Mouse (Mus musculus) adrenal gland, adult 8-10 months (tissue): Measurements from ENCODE around the gene Ptpn14. TPM values are rescaled to one million over a fixed set of nuclear protein-coding genes. Genes with fewer than 3 reads are reported as not detected.
"Not testable (repeated sequence)": the region's sequence is repeated elsewhere in the genome, so short reads cannot be mapped to it uniquely, and the experiment has no call there.

Source experiments
- DNase-seq: peaks from one replicate; pipeline ENCODE4 v3.0.0; 2022
- total RNA-seq, 4 experiments: library from RNA; stranded (reverse); gene quantifications; 2 replicates each; pipeline ENCODE4 v1.2.4; 2022

The Ptpn14 gene
- 10 to 100 TPM; 10.8 to 21.8 (median 17.9) TPM for total RNA-seq

DNA sequence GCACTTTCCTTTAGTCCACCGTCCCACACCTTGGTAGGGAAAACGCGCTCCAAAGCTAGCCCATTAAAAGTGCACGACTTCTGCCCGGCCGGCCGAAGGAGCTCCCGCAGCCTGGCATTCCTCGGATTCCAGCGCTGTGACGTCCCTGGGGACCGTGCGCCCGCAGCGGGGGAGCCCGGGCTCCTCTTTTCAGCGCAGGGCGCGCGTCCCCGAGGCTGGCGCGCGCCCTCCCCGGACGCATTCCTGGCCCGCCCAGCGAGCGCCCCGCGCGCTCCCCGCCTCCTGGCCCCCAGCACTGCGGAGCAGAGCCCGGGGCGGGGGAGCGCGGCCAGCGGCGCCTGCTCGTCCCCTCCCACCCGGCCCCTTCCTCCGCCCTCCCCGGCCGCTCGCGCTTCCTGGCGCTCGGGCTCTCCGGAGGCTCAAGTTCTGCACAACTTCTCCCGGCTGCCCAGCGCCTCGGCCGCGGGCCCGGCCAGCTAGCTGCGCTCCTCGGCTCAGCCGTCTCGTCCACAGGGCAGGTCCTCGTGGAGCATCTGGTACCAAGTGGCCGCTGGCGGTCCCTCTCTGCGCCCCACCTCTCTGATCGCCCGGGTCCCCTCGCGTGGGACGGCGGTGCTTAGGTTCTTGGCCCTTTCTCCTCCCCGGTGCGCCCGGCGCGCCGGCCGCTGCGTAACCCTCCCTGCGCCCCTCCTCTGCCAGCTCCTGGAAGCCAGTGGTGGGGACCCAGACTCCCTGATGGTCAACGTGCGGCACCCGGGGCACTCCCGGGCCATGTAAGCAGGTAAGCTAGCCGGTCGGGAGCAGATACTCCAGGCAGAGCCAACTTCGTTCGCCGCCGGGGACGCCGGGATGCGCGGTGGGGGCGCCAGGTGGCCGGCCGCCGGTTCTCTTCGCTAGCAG, at the start of gene Ptpn14:
Gene Ptpn14 (plus strand): TSS at position 385 of the 900 bp plus-strand sequence.
- DNase-seq, result peak; percentile 79

DNA sequence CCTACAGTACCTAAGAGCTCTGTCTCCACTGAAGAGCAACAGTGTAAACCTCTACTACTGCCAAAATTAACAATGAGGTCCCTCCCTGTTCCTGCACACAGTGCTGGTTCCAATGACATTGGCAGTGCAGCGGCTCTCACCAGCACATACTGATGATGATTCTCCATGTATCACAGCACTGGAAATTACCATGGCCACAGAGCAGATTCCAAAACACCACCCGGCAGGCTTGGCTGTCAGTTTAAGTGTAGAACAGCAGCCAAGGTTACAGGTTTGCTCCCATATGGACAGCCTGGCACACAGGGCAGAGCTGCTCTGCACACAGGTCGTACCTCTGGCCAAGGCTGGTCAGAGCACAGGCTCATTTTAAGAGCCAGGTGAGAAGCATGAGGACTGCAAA, 48.5 kb upstream of the Ptpn14 start:
- no peak for DNase-seq

- no peak for DNase-seq
Observed at GRCm38 (mm10) chr1:189684786-189685415, 43.2 kb upstream of the Ptpn14 start.

DNA sequence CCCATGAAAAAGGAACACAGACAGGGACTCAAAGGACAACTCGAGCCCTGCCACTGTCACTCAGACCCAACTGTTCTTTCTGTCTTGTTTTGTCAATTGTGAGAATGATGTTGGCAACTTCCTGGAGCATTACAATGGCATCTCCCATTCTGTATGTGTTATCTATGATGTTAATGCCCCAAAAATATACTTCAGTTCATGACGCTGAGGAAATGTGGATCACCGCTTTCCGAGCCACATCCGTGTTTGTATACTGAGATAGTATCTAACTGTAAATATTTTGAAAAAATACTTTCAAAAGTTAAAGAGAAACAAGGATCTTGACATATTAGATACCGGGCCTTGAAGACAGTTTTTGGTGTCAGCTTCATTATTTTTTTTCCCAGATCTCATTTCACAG, 42.0 kb upstream of the Ptpn14 start:
- no peak for DNase-seq

GRCm38 (mm10) chr1:189687654-189688387, 40.2 kb upstream of the Ptpn14 start, which contains the start of gene Cenpf:
Gene Cenpf (minus strand): TSS chr1:189688086.
- DNase-seq, result peak; percentile 98

DNA sequence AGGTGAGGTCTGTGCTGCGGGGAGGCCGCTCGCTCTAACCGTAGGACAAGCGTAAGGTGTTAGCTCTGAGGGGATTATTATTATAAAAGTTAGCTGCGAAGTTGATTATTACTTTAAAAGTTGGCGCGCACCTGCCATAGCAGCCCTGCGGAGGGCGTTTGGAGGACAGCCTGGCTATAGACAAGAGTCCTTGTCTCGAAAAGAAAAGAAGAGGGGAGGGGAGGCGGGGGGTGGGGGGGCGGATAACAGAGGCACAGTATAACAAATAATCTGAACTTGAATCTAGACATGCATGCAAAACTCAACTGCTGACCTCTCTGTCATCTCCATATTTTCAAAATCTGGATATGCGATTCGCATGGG, 39.7 kb upstream of the Ptpn14 start:
- DNase-seq, result no peak

GRCm38 (mm10) chr1:189689050-189689833, 38.8 kb upstream of the Ptpn14 start:
- no peak for DNase-seq

DNA sequence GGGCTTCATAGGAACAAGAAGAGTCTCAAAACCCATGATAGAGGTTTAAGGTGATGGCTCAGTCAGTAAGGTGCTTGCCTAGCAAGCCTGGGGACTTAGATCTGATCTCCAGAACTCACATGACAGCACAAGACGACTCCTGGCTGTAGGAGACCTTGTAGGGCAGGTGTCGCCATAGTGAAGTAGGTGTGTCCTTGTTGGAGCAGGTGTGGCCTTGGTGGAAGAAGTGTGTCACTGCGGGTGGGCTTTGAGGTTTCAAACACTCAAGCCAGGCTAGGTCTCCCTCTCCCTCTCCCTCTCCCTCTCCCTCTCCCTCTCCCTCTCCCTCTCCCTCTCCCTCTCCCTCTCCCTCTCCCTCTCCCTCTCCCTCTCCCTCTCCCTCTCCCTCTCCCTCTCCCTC, 35.6 kb upstream of the Ptpn14 start:
- DNase-seq, result not testable (repeated sequence)

GRCm38 (mm10) chr1:189694391-189694790, 33.7 kb upstream of the Ptpn14 start:
- no peak for DNase-seq

GRCm38 (mm10) chr1:189695321-189695720, 32.7 kb upstream of the Ptpn14 start:
- DNase-seq, result no peak

GRCm38 (mm10) chr1:189698416-189698815, 29.7 kb upstream of the Ptpn14 start:
- DNase-seq, result no peak

- DNase-seq, result no peak
Observed at GRCm38 (mm10) chr1:189700186-189700585, 27.9 kb upstream of the Ptpn14 start.

DNA sequence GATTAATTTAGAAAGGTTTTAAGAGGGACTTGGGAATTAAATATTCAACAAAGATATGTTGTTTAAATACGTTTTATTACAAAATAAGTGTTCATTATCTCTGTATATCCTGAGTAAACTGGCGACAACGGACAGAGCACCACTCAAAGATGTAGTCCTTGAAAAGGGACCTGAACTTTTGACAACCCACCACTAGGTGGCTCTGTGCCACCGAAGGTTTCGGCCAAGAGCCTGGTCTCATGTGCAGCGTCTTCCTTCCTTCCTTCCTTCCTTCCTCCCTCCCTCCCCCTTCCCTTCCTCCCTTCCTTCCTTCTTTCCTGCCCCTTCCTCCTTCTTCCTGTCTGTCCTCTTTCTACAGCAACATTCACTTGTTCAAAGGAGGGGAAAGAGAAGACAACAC, 27.1 kb upstream of the Ptpn14 start:
- DNase-seq, result no peak

DNA sequence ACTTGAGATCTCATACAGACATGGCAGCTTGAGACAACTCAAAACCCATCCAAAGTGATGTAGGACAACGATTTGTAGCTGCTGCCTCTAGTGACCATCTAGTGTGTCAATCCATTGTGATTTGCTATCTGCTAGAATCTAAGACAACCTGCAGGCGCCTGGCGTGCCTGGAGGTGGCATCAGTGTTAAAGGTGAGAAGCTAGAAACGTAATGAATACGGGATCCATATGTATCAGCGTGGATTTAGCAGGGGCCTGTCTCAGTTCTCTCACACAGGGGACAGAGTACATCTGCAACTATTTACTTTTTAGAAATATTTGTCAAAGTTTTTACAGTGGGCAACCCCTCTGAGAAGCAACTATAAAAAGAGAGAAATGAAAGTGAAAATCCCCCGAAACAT, 24.9 kb upstream of the Ptpn14 start:
- DNase-seq, result no peak

DNA sequence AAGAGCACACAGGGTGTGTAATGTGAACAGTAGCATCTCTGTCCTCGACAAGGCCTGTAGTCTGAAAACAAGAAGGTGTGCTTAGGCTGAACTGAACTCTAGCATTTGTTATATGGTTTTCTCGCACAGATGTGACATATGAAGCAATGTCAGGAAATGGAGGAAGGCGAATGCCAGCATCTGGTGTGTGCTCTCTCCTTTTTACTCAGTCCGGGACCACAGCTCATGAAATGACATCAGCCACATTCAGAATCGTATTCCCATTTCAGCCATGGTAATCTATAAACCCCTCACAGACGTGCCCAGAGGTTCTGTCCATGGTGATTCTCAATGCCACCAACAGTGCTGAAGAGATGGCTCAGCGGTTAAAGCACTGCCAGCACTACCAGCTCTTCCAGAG, 24.5 kb upstream of the Ptpn14 start:
- no peak for DNase-seq

DNA sequence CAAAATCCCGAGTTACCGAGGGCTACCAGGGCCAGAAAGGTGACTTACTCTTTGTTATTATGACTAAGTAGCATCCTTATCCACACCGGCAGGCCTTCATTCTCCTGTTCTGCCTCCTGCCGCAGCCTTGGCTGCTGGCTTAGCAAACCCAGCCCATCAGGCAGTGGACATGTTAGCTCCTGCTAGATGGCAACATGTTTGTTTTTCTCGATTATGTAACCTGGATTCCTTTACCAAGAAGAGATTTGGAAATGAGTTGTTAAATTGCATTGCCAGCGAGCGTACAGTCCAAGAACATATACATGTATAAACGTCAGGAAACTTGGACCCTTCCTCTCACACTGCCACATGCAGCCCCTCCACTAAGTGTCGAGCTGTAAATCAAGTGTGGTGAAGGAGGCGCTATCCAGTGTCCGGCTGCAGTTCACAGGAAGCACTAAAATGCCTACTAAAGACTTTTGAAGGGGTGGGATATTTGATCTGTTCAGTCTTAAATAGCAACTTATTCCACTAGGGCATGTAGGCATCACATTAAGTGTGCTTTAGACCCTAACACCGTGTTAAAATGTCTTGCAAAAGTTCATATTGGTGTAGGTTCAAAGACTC, 21.9 kb upstream of the Ptpn14 start:
- DNase-seq, result no peak

- DNase-seq, result no peak
Observed at GRCm38 (mm10) chr1:189707014-189707413, 21.1 kb upstream of the Ptpn14 start.

DNA sequence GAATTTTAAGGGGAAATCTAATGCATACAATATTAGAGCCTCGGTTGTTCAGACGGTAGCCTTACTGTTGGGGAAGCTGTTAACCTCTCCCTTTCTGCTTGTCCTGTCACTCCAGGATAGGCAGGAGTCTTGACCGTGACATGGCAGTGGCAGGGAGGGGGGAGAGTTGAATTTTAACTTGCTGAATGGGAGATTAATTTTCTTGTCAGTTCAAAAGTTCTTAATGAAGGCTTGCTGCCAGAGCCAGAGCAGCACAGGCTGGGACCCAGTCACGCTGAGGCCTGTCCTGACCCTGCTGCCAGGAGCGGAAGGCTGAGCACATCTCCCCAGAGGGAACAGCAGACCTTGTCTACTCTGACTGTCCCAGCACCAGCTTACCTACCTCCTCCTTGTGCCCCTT, 20.6 kb upstream of the Ptpn14 start:
- DNase-seq, result no peak

DNA sequence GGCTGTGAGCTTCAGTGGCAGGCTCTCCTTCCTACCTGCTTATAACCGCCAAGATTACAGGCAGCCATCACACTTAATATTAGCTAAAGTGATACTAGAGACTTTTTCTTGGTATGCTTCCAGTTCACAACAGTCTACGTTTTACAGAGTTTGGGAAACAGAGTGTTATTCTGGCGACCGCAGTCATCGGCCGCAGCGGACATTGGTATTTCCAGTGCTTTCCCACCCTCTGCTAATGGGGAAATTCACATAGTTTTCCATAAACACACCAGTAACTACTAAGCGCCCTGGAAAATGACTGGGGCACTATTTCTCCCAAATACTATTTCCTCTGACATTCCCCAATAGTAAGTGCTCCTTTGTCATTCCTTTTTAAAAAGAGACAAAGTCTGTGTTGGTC, 19.1 kb upstream of the Ptpn14 start:
- no peak for DNase-seq

- DNase-seq, result no peak
Observed at GRCm38 (mm10) chr1:189715915-189716797, 11.9 kb upstream of the Ptpn14 start.

- no peak for DNase-seq
Observed at GRCm38 (mm10) chr1:189717546-189717945, 10.5 kb upstream of the Ptpn14 start.
